Mouse (Mus musculus) MEL (cell line): ENCODE data around the gene Emc1. TPM values are rescaled to one million over a fixed set of nuclear protein-coding genes. Genes with fewer than 3 reads are reported as not detected.

Experiments used
- DNase-seq: peaks from one replicate; pipeline ENCODE4 v3.0.0; 2011; ENCODE audit warnings: low read depth, low spot score
- H3K27ac ChIP-seq: 2 replicates; pipeline ENCODE4 v1.5.1; 2012; ENCODE audit warnings: low read depth, mild to moderate bottlenecking, control low read depth, low read length, moderate library complexity; ENCODE audit not compliant: control insufficient read depth
- H3K27me3 ChIP-seq, 2 experiments: fragments of 150-350 bp in 1 of 2; sonication (generic) in 1 of 2; 2 replicates each; pipeline ENCODE4 v1.6.1; 2012; ENCODE audit warnings: low read length in 2 of 2, mild to moderate bottlenecking in 2 of 2, improper control_type of control experiment in 1 of 2, moderate library complexity in 1 of 2; ENCODE audit not compliant: insufficient read depth in 2 of 2, control insufficient read depth in 1 of 2
- H3K36me3 ChIP-seq, 2 experiments: 2 replicates each; pipeline ENCODE4 v1.6.1; 2012 to 2014; ENCODE audit warnings: low read length in 2 of 2, improper control_type of control experiment in 1 of 2, inconsistent platforms in 1 of 2, mild to moderate bottlenecking in 1 of 2; ENCODE audit not compliant: insufficient read depth in 2 of 2, control insufficient read depth in 1 of 2
- H3K4me1 ChIP-seq, 2 experiments: fragments of 150-350 bp in 1 of 2; sonication (generic) in 1 of 2; 2 replicates each; pipeline ENCODE4 v1.6.1; 2012; ENCODE audit warnings: low read length in 2 of 2, improper control_type of control experiment in 1 of 2, mild to moderate bottlenecking in 1 of 2; ENCODE audit not compliant: insufficient read depth in 2 of 2, control insufficient read depth in 1 of 2
- H3K4me3 ChIP-seq, 2 experiments: fragments of 150-350 bp in 1 of 2; sonication (generic) in 1 of 2; 2 replicates each; pipeline ENCODE4 v1.5.1; 2012; ENCODE audit warnings: low read depth in 2 of 2, low read length in 2 of 2, mild to moderate bottlenecking in 2 of 2, moderate library complexity in 2 of 2, control low read depth in 1 of 2, improper control_type of control experiment in 1 of 2; ENCODE audit not compliant: control insufficient read depth in 1 of 2, insufficient read depth in 1 of 2
- H3K79me2 ChIP-seq: 2 replicates; pipeline ENCODE4 v1.6.1; 2012; ENCODE audit warnings: mild to moderate bottlenecking, low read length, moderate library complexity; ENCODE audit not compliant: control insufficient read depth, poor library complexity, insufficient read depth
- H3K9ac ChIP-seq: 2 replicates; pipeline ENCODE4 v1.6.1; 2012; ENCODE audit warnings: low read depth, mild to moderate bottlenecking, control low read depth, low read length, moderate library complexity; ENCODE audit not compliant: control insufficient read depth, poor library complexity, severe bottlenecking
- H3K9me3 ChIP-seq: fragments of 150-350 bp; sonication (generic); replicated peaks from 2 replicates; pipeline ENCODE4 v1.6.1; 2012; ENCODE audit warnings: mild to moderate bottlenecking, low read length, improper control_type of control experiment, moderate library complexity; ENCODE audit not compliant: insufficient read depth
- CHD2 ChIP-seq: IDR thresholded peaks from 2 replicates; pipeline ENCODE4 v1.6.1; 2011; ENCODE audit warnings: low read length, improper control_type of control experiment
- ELF1 ChIP-seq: IDR thresholded peaks from 2 replicates; pipeline ENCODE4 v1.6.1; 2014; ENCODE audit warnings: low read depth, mild to moderate bottlenecking, inconsistent platforms, low read length, improper control_type of control experiment, moderate library complexity
- EP300 ChIP-seq, 2 experiments: IDR thresholded peaks; 2 replicates each; pipeline ENCODE4 v1.6.1; 2011; ENCODE audit warnings: improper control_type of control experiment in 2 of 2, low read length in 2 of 2, low read depth in 1 of 2, mild to moderate bottlenecking in 1 of 2
- ETS1 ChIP-seq: IDR thresholded peaks from 2 replicates; pipeline ENCODE4 v1.6.1; 2012; ENCODE audit warnings: low read depth, mild to moderate bottlenecking, inconsistent platforms, low read length, improper control_type of control experiment, moderate library complexity
- GABPA ChIP-seq: IDR thresholded peaks from 2 replicates; pipeline ENCODE4 v1.6.1; 2012; ENCODE audit warnings: low read depth, mild to moderate bottlenecking, inconsistent platforms, low read length, improper control_type of control experiment, moderate library complexity
- GATA1 ChIP-seq: IDR thresholded peaks from 2 replicates; pipeline ENCODE4 v1.6.1; 2011; ENCODE audit warnings: low read depth, low read length, improper control_type of control experiment
- HCFC1 ChIP-seq: IDR thresholded peaks from 2 replicates; pipeline ENCODE4 v1.6.1; 2012; ENCODE audit warnings: low read depth, mild to moderate bottlenecking, inconsistent platforms, low read length, improper control_type of control experiment, moderate library complexity
- KAT2A ChIP-seq: conservative IDR thresholded peaks from 2 replicates; pipeline ENCODE4 v1.6.1; 2012; ENCODE audit warnings: low read depth, low read length, improper control_type of control experiment, inconsistent platforms
- MAFK ChIP-seq: IDR thresholded peaks from 2 replicates; pipeline ENCODE4 v1.6.1; 2011; ENCODE audit warnings: low read depth, mild to moderate bottlenecking, low read length, improper control_type of control experiment, borderline replicate concordance
- MAZ ChIP-seq: IDR thresholded peaks from 2 replicates; pipeline ENCODE4 v1.6.1; 2012; ENCODE audit warnings: low read depth, mild to moderate bottlenecking, inconsistent platforms, low read length, improper control_type of control experiment
- MEF2A ChIP-seq: IDR thresholded peaks from 2 replicates; pipeline ENCODE4 v1.6.1; 2014; ENCODE audit warnings: low read depth, mild to moderate bottlenecking, inconsistent platforms, low read length, improper control_type of control experiment; ENCODE audit not compliant: poor library complexity, insufficient replicate concordance, severe bottlenecking; ENCODE audit errors: extremely low read depth
- MYB ChIP-seq: IDR thresholded peaks from 2 replicates; pipeline ENCODE4 v1.6.1; 2011; ENCODE audit warnings: mild to moderate bottlenecking, low read depth, low read length, improper control_type of control experiment
- NELFE ChIP-seq: IDR thresholded peaks from 2 replicates; pipeline ENCODE4 v1.6.1; 2011; ENCODE audit warnings: low read depth, low read length, improper control_type of control experiment
- POLR2A ChIP-seq, 2 experiments: IDR thresholded peaks; 2 replicates each; pipeline ENCODE4 v1.6.1; 2011 to 2012; ENCODE audit warnings: low read length in 2 of 2, mild to moderate bottlenecking in 2 of 2, control low read depth in 1 of 2, improper control_type of control experiment in 1 of 2, low read depth in 1 of 2, moderate library complexity in 1 of 2; ENCODE audit not compliant: control insufficient read depth in 1 of 2, insufficient read depth in 1 of 2, poor library complexity in 1 of 2
- POLR2AphosphoS2 ChIP-seq: IDR thresholded peaks from 2 replicates; pipeline ENCODE4 v1.6.1; 2011; ENCODE audit warnings: low read length, improper control_type of control experiment
- RAD21 ChIP-seq: IDR thresholded peaks from 2 replicates; pipeline ENCODE4 v1.6.1; 2011; ENCODE audit warnings: mild to moderate bottlenecking, low read depth, low read length, improper control_type of control experiment
- TAL1 ChIP-seq: IDR thresholded peaks from 2 replicates; pipeline ENCODE4 v1.6.1; 2012; ENCODE audit warnings: mild to moderate bottlenecking, inconsistent platforms, low read length, moderate library complexity, mixed read lengths
- TCF12 ChIP-seq: IDR thresholded peaks from 2 replicates; pipeline ENCODE4 v1.6.1; 2014; ENCODE audit warnings: low read depth, mild to moderate bottlenecking, inconsistent platforms, low read length, improper control_type of control experiment, moderate library complexity
- USF1 ChIP-seq: IDR thresholded peaks from 2 replicates; pipeline ENCODE4 v1.6.1; 2014; ENCODE audit warnings: low read depth, mild to moderate bottlenecking, inconsistent platforms, low read length, improper control_type of control experiment, moderate library complexity
- USF2 ChIP-seq, 2 experiments: IDR thresholded peaks; 2 replicates each; pipeline ENCODE4 v1.6.1; 2011 to 2012; ENCODE audit warnings: improper control_type of control experiment in 2 of 2, low read length in 2 of 2, borderline replicate concordance in 1 of 2, inconsistent platforms in 1 of 2, low read depth in 1 of 2, mild to moderate bottlenecking in 1 of 2; ENCODE audit not compliant: insufficient read depth in 1 of 2
- ZKSCAN1 ChIP-seq: IDR thresholded peaks from 2 replicates; pipeline ENCODE4 v1.6.1; 2012; ENCODE audit warnings: low read depth, mild to moderate bottlenecking, inconsistent platforms, low read length, improper control_type of control experiment, moderate library complexity
- ZMIZ1 ChIP-seq: IDR thresholded peaks from 2 replicates; pipeline ENCODE4 v1.6.1; 2012; ENCODE audit warnings: low read depth, mild to moderate bottlenecking, inconsistent platforms, low read length, improper control_type of control experiment, moderate library complexity
- ZNF384 ChIP-seq: IDR thresholded peaks from 2 replicates; pipeline ENCODE4 v1.6.1; 2012; ENCODE audit warnings: low read depth, mild to moderate bottlenecking, inconsistent platforms, low read length, improper control_type of control experiment
- polyA plus RNA-seq, 2 experiments: library from polyadenylated mRNA; stranded (reverse) in 1 of 2; unstranded in 1 of 2; fragments of >175 nt in 1 of 2; fragments of >200 nt in 1 of 2; gene quantifications; 2 replicates each; pipeline versions ENCODE4 v1.2.1 to v1.2.4; 2012; ENCODE audit warnings: low replicate concordance in 2 of 2, low read depth in 1 of 2; ENCODE audit not compliant: insufficient read length in 2 of 2, insufficient read depth in 1 of 2, missing spikeins in 1 of 2
- total RNA-seq: library from RNA; depleted of rRNA; stranded (reverse); fragments of 300-350 nt; gene quantifications from 2 replicates; pipeline ENCODE4 v1.2.3, GENCODE M21; 2012

The Emc1 gene
- total and polyA plus RNA-seq, 3 experiments, result 17.3 to 50.4 TPM; not detected in 1

GRCm38 (mm10) chr4:139368038-139368437 lies 15.7 kb downstream of the Emc1 start:
- H3K9ac ChIP-seq, result no peak overlapping the region

GRCm38 (mm10) chr4:139373130-139373529 lies 20.7 kb downstream of the Emc1 start:
- TF ChIP-seq USF2 (IDR thresholded peaks at IDR 0.05; ENCODE audit: borderline replicate concordance in 1 of 2, insufficient read depth in 1 of 2, low read depth in 1 of 2, low read length in 2 of 2), result no peak
- no peak for TF ChIP-seq EP300 (IDR thresholded peaks at IDR 0.05; ENCODE audit: low read depth in 1 of 2, low read length in 2 of 2)
- TF ChIP-seq ELF1, result no peak
- no peak for TF ChIP-seq ZNF384
- TF ChIP-seq POLR2A (IDR thresholded peaks at IDR 0.05; ENCODE audit: control insufficient read depth in 1 of 2, insufficient read depth in 1 of 2, low read depth in 1 of 2, low read length in 2 of 2, poor library complexity in 1 of 2), result no peak; a peak in 1 of 4 replicates
- TF ChIP-seq GABPA, result no peak
- no peak for TF ChIP-seq POLR2AphosphoS2
- no peak for TF ChIP-seq ZMIZ1
- no peak for TF ChIP-seq MAZ
- TF ChIP-seq MAFK, result no peak
- TF ChIP-seq TAL1, result no peak
- no peak for TF ChIP-seq HCFC1
- no peak for TF ChIP-seq USF1
- TF ChIP-seq TCF12, result no peak
- no peak for TF ChIP-seq GATA1
- TF ChIP-seq MYB, result no peak
- TF ChIP-seq ZKSCAN1, result no peak
- TF ChIP-seq MEF2A, result no peak
- no peak for TF ChIP-seq CHD2
- H3K36me3 ChIP-seq, result peaks cover 0 to 4% of the 10 kb centered on the region in 2 experiments; a peak in 2 of 4 replicates
- H3K9me3 ChIP-seq, result no peaks in the 10 kb centered on the region
- no peaks in the 10 kb centered on the region for H3K27me3 ChIP-seq
- no peak overlapping the region for H3K27ac ChIP-seq
- no peaks in the 10 kb centered on the region for H3K4me1 ChIP-seq
- H3K4me3 ChIP-seq, result no peak overlapping the region
- no peak for DNase-seq
- no peaks in the 10 kb centered on the region for H3K79me2 ChIP-seq
- H3K9ac ChIP-seq, result no peak overlapping the region

More at GRCm38 (mm10) chr4:139368038-139368437, 15.7 kb downstream of the Emc1 start:
- Histone ChIP-seq H3K4me1 (no peaks in the 10 kb centered on the region), H3K4me3 (no peak overlapping the region), H3K27me3 (no peaks in the 10 kb centered on the region), H3K36me3 (peaks cover 0 to 6% of the 10 kb centered on the region in 2 experiments; a peak in 2 of 4 replicates), H3K27ac (no peak overlapping the region), H3K9me3 (no peaks in the 10 kb centered on the region), H3K79me2 (no peaks in the 10 kb centered on the region)
- no peak for DNase-seq
- TF ChIP-seq RAD21 (no peak), ETS1 (no peak), NELFE (no peak), POLR2A (IDR thresholded peaks at IDR 0.05; ENCODE audit: control insufficient read depth in 1 of 2, insufficient read depth in 1 of 2, low read depth in 1 of 2, low read length in 2 of 2, poor library complexity in 1 of 2) (no peak), KAT2A (no peak), MAFK (no peak)
